Mouse (Mus musculus) CD4-positive, CD25-positive, alpha-beta regulatory T cell, adult 9 weeks (primary cell): ENCODE results near the gene Gm8890. TPM values are rescaled to one million over a fixed set of nuclear protein-coding genes. Genes with fewer than 3 reads are reported as not detected.

Experiments used
- polyA plus RNA-seq: library from polyadenylated mRNA; unstranded; fragments of 100-300 nt; shearing (Covaris generic); gene quantifications from one replicate; pipeline ENCODE4 v1.2.1, GENCODE M21; 2017

The Gm8890 gene
- not detected for polyA plus RNA-seq

GRCm38 (mm10) chr5:11255733-11256132 lies at the start of gene Gm8890:
Gene Gm8890, plus strand, starts transcription at chr5:11256033.

Other genes starting within 250 kb of the Gm8890 start
- gene Gm8879, start 128.4 kb upstream of the Gm8890 start, polyA plus RNA-seq: not detected
- 0.33 TPM for gene Gm5861, start 73.0 kb upstream of the Gm8890 start, polyA plus RNA-seq
- gene Speer1, start 85.5 kb downstream of the Gm8890 start, polyA plus RNA-seq: 0.83 TPM
- not detected for gene Gm8897, start 160.4 kb downstream of the Gm8890 start, polyA plus RNA-seq
- not detected for gene Gm8906, start 246.7 kb downstream of the Gm8890 start, polyA plus RNA-seq